Mouse (Mus musculus): ENCODE data around the gene Mymk.

DNA sequence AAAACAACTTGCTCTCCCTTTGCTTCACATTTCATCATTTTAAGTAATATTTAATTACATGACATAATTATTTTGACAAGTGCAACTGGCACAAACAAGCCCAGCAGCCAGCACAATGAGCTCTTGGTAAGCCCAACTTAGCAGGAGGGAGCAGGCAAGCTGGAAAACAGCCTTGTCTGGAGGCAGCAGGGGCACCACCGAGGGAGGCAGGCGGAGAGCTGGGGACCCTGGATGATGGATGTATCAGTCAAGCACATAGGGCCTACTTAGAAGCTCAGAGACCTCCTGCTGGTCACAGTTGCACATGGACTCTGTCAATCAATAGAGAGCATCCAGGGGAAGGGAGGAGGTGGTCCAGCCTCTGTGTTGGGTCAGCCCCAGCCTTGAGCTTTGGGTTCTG, 4.0 kb downstream of the Mymk start:
- TF ChIP-seq CTCF (IDR thresholded peaks at IDR 0.05; ENCODE audit: insufficient read depth, low read depth, low read length), result no peak
- no peak for TF ChIP-seq POLR2A (IDR thresholded peaks at IDR 0.05; ENCODE audit: insufficient read depth, low read depth, low read length)
